Comparison of ENCODE assay signal across 16 mouse cellular contexts in the genomic region with DNA sequence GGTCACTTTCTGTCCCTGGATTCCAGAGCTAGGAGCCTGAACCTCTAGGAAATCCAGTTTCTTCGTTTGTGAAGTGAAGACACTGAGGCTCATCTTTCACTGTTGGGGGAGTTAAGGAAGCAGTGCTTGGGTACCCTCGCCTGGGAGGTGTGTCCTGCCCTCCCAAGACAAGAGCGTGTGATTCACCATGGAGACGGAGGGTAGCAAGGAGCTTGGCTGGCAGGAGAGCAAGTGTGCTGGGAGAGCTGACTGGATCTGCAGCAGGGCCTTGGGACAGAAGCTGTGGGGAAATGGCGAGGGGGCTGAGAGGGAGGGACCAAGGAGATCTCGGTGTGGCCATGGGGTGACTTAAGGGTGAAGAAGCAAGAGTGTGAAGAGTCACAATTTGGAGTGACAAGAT.
DNase-seq lines count a peak whose midpoint lies in the region; ATAC-seq and TF ChIP-seq lines count a peak whose summit lies in the region.
"Had no signal": no experiment of that assay in that cellular context is flagged by ENCODE, and none has a peak within 500 bp of the region (broad histone marks: within the 10 kb centered on the region; RNA-seq: fewer than 3 reads in every experiment).

No protein-coding gene starts in this region.

- WGBS in heart, embryonic 16.5 days = 59% methylated on average over 6 of the region's 6 CpGs
- 56% methylated on average over 6 of the region's 6 CpGs for WGBS in intestine, embryonic 15.5 days

- H3K4me3 ChIP-seq in heart, embryonic 16.5 days (ENCODE audit: low read length) = no peak overlapping the region
- no peak overlapping the region for H3K4me3 ChIP-seq in layer of hippocampus, adult 2 months
- no peak overlapping the region for H3K4me3 ChIP-seq in intestine, embryonic 15.5 days (replicated peaks)
- H3K4me3 ChIP-seq: hindbrain, embryonic 15.5 days; liver, embryonic 15.5 days had no signal

- TF ChIP-seq CTCF in layer of hippocampus, adult 2 months (conservative IDR thresholded peaks at IDR 0.05) = no peak

- no peaks in the 10 kb centered on the region for H3K9me3 ChIP-seq in heart, embryonic 16.5 days (replicated peaks; ENCODE audit: control insufficient read depth, low read length)
- H3K9me3 ChIP-seq in intestine, embryonic 15.5 days = no peaks in the 10 kb centered on the region
- H3K9me3 ChIP-seq: hindbrain, embryonic 15.5 days; liver, embryonic 15.5 days had no signal

- H3K36me3 ChIP-seq in heart, embryonic 16.5 days (ENCODE audit: control insufficient read depth, insufficient read depth) = no peaks in the 10 kb centered on the region
- H3K36me3 ChIP-seq in intestine, embryonic 15.5 days = no peaks in the 10 kb centered on the region
- H3K36me3 ChIP-seq: hindbrain, embryonic 15.5 days; liver, embryonic 15.5 days had no signal

- DNase-seq in heart, adult 8-10 months (ENCODE audit: low spot score) = no peak
- DNase-seq in layer of hippocampus, adult 2 months (ENCODE audit: low spot score in 2 of 2) = no peak
- no peak for DNase-seq in layer of hippocampus, postnatal 36 days
- DNase-seq in adrenal gland, postnatal 36 days = peak; percentile 49 to 51
- no peak for DNase-seq in cerebellum, adult 8-10 months
- DNase-seq: cerebellum, adult 9-10 months; forebrain, postnatal 0 days; heart, postnatal 10 days had no signal

- peaks cover 10% of the 10 kb centered on the region; the same call in 1 of the 2 replicates for H3K4me1 ChIP-seq in heart, embryonic 16.5 days (ENCODE audit: control insufficient read depth, insufficient read depth, low read length)
- H3K4me1 ChIP-seq in intestine, embryonic 15.5 days (replicated peaks) = peaks cover 6% of the 10 kb centered on the region; the same call in 1 of the 2 replicates
- H3K4me1 ChIP-seq: liver, embryonic 15.5 days had no signal

- H3K9ac ChIP-seq in heart, embryonic 16.5 days (ENCODE audit: low read length) = no peak overlapping the region
- H3K9ac ChIP-seq in intestine, embryonic 15.5 days = no peak overlapping the region; the same call in 1 of the 2 replicates
- H3K9ac ChIP-seq: forebrain, postnatal 0 days; hindbrain, embryonic 15.5 days; liver, embryonic 15.5 days had no signal

- ATAC-seq in heart, embryonic 16.5 days (replicated peaks; ENCODE audit: extremely low read depth, insufficient read depth, low FRiP score) = no peak
- ATAC-seq in intestine, embryonic 15.5 days = no peak
- ATAC-seq: activated CD4-positive, CD25-positive, alpha-beta regulatory T cell, adult 4 months; forebrain, postnatal 0 days; Patski had no signal

- no peaks in the 10 kb centered on the region for H3K27me3 ChIP-seq in heart, embryonic 16.5 days (ENCODE audit: control insufficient read depth, insufficient read depth, low read length)
- no peaks in the 10 kb centered on the region for H3K27me3 ChIP-seq in intestine, embryonic 15.5 days (replicated peaks)
- H3K27me3 ChIP-seq: hindbrain, embryonic 15.5 days; liver, embryonic 15.5 days; Patski had no signal

- H3K27ac ChIP-seq in heart, embryonic 16.5 days (ENCODE audit: low read length) = 0 out of 2 replicates have a peak overlapping the region, but pooled peaks have one; percentile 3
- peak overlapping the region; percentile 59; the same call in 1 of the 2 replicates for H3K27ac ChIP-seq in layer of hippocampus, adult 2 months
- H3K27ac ChIP-seq in intestine, embryonic 15.5 days = peak overlapping the region; percentile 41; the same call in 1 of the 2 replicates
- H3K27ac ChIP-seq: hindbrain, embryonic 15.5 days; liver, embryonic 15.5 days; macrophage had no signal

- H3K4me2 ChIP-seq in heart, embryonic 16.5 days (ENCODE audit: low read depth, low read length) = no peak overlapping the region
- no peak overlapping the region for H3K4me2 ChIP-seq in intestine, embryonic 15.5 days (replicated peaks)
- H3K4me2 ChIP-seq: hindbrain, embryonic 15.5 days; liver, embryonic 15.5 days; midbrain, embryonic 11.5 days had no signal

Comparison
In these comparisons a context has a peak if more than half of its experiments do, and no peak if none do; other contexts are left out.
1. H3K27ac ChIP-seq: peak in every context shown above with its lines; median percentile 59 in layer of hippocampus, adult 2 months; 41 in intestine, embryonic 15.5 days; 3 in heart, embryonic 16.5 days.
2. DNase-seq: peak in adrenal gland, postnatal 36 days (2 of 2); none in heart, adult 8-10 months (single experiment), layer of hippocampus, adult 2 months (0 of 2), layer of hippocampus, postnatal 36 days (0 of 2) and cerebellum, adult 8-10 months (single experiment).